Mouse (Mus musculus): ENCODE data around the gene Gbp3. TPM values are rescaled to one million over a fixed set of nuclear protein-coding genes. Genes with fewer than 3 reads are reported as not detected.

The Gbp3 gene
- polyA plus RNA-seq, 1 experiment from 2014 or later, result 0.64 TPM

DNA sequence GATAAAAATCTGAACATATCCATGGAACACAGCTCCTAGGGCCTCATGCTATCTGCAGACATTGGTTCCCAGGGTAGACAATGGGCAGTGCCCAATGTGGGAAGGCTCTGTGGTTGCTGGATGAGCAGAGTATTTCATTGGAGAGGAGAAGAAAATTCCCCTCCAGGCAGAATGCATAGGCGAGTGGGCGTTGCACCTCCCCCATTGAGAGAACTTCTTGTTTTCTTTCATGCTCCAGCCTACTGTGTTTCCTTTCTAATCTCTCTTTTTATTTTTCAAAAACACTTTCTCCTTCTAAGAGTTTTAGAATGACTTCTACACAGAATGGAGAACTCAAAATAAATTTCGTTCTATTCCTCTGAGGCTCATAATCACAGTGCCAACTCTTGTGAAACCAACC lies 58.8 kb downstream of the Gbp3 start:
- Histone ChIP-seq H3K9ac (replicated peaks; ENCODE audit: low read depth, low read length) (no peak overlapping the region), H3K4me3 (ENCODE audit: low read depth, low read length) (no peak overlapping the region), H3K27me3 (ENCODE audit: control insufficient read depth, insufficient read depth, low read length) (no peaks in the 10 kb centered on the region), H3K9me3 (ENCODE audit: control insufficient read depth, low read length) (no peaks in the 10 kb centered on the region), H3K4me2 (ENCODE audit: low read depth, low read length) (no peak overlapping the region), H3K4me1 (ENCODE audit: control insufficient read depth, insufficient read depth, low read length) (no peaks in the 10 kb centered on the region), H3K36me3 (ENCODE audit: control insufficient read depth, insufficient read depth, low read length) (no peaks in the 10 kb centered on the region), H3K27ac (ENCODE audit: low read depth, low read length) (no peak overlapping the region)
- no peak for ATAC-seq (ENCODE audit: low read depth)
- WGBS, result 87% methylated on average over 3 of the region's 3 CpGs

DNA sequence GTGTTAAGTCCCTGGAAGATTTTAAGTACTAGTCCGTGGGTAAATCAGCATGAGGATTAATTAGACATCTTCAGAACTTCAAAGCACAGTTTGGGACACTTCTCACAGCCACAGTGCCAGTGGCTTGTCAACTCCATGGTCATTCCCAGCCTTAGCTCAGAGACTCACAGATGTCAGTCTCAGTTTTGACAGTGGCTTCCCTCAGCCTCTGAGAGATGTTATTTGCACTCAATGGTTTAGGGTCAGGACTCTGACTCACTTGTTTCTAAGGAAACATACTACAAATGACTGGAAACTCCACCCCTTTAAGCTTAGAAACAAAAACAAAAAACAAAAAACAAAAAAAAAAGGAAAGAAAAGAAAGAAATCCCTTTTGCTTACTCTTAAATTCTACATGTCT lies 59.8 kb downstream of the Gbp3 start:
- no peak overlapping the region for H3K27ac ChIP-seq (ENCODE audit: low read depth, low read length)
- H3K36me3 ChIP-seq (ENCODE audit: control insufficient read depth, insufficient read depth, low read length), result no peaks in the 10 kb centered on the region
- H3K4me1 ChIP-seq (ENCODE audit: control insufficient read depth, insufficient read depth, low read length), result no peaks in the 10 kb centered on the region
- no peak overlapping the region for H3K4me2 ChIP-seq (ENCODE audit: low read depth, low read length)
- WGBS, result 44% methylated on average over 1 of the region's 1 CpGs
- ATAC-seq (ENCODE audit: low read depth), result no peak
- no peaks in the 10 kb centered on the region for H3K27me3 ChIP-seq (ENCODE audit: control insufficient read depth, insufficient read depth, low read length)
- no peak overlapping the region for H3K9ac ChIP-seq (replicated peaks; ENCODE audit: low read depth, low read length)
- no peak overlapping the region for H3K4me3 ChIP-seq (ENCODE audit: low read depth, low read length)
- no peaks in the 10 kb centered on the region for H3K9me3 ChIP-seq (ENCODE audit: control insufficient read depth, low read length)

- no peak within 1 kb of the TSS for H3K27ac ChIP-seq (ENCODE audit: low read depth, low read length)
- H3K27me3 ChIP-seq (ENCODE audit: control insufficient read depth, insufficient read depth, low read length), result no peaks in the 10 kb centered on the region
- no peaks in the 10 kb centered on the region for H3K4me1 ChIP-seq (ENCODE audit: control insufficient read depth, insufficient read depth, low read length)
- H3K9ac ChIP-seq (replicated peaks; ENCODE audit: low read depth, low read length), result no peak within 1 kb of the TSS
- 72% methylated on average over 4 of the region's 4 CpGs for WGBS
- no peak within 1 kb of the TSS for H3K4me2 ChIP-seq (ENCODE audit: low read depth, low read length)
- H3K36me3 ChIP-seq (ENCODE audit: control insufficient read depth, insufficient read depth, low read length), result no peaks in the 10 kb centered on the region
- no peak for ATAC-seq (ENCODE audit: low read depth)
- no peak within 1 kb of the TSS for H3K4me3 ChIP-seq (ENCODE audit: low read depth, low read length)
- no peaks in the 10 kb centered on the region for H3K9me3 ChIP-seq (ENCODE audit: control insufficient read depth, low read length)
These were observed 60.5 kb downstream of the Gbp3 start, which contains the start of gene Gbp2 for GRCm38 (mm10) chr3:142620111-142620955. Gene Gbp2 (plus strand): TSS chr3:142620602.

GRCm38 (mm10) chr3:142620956-142621562 lies 61.2 kb downstream of the Gbp3 start:
- ATAC-seq (ENCODE audit: low read depth), result no peak
- H3K27ac ChIP-seq (ENCODE audit: low read depth, low read length), result no peak overlapping the region
- no peak overlapping the region for H3K9ac ChIP-seq (replicated peaks; ENCODE audit: low read depth, low read length)
- H3K9me3 ChIP-seq (ENCODE audit: control insufficient read depth, low read length), result no peaks in the 10 kb centered on the region
- WGBS, result 50% methylated on average over 3 of the region's 3 CpGs
- H3K4me3 ChIP-seq (ENCODE audit: low read depth, low read length), result no peak overlapping the region
- no peaks in the 10 kb centered on the region for H3K27me3 ChIP-seq (ENCODE audit: control insufficient read depth, insufficient read depth, low read length)
- no peaks in the 10 kb centered on the region for H3K4me1 ChIP-seq (ENCODE audit: control insufficient read depth, insufficient read depth, low read length)
- H3K4me2 ChIP-seq (ENCODE audit: low read depth, low read length), result no peak overlapping the region
- H3K36me3 ChIP-seq (ENCODE audit: control insufficient read depth, insufficient read depth, low read length), result no peaks in the 10 kb centered on the region

Other genes with a start within 250 kb of the Gbp3 start
- 16.8 and 19.8 TPM in 2 replicates for gene Pdlim5, start 164.3 kb upstream of the Gbp3 start, polyA plus RNA-seq (2014; fragmentation: Nextera tagmentation; extraction: Ambion mirVana)
- 0.08 and 0.11 TPM in 2 replicates for gene Gbp5, start 66.0 kb upstream of the Gbp3 start, polyA plus RNA-seq (2014; fragmentation: Nextera tagmentation; extraction: Ambion mirVana)
- 1.0 and 2.4 TPM in 2 replicates for gene Gbp7, start 29.7 kb upstream of the Gbp3 start, polyA plus RNA-seq (2014; fragmentation: Nextera tagmentation; extraction: Ambion mirVana)
- not detected in 2 replicates for gene Gbp2b, start 34.8 kb downstream of the Gbp3 start, polyA plus RNA-seq (2014; fragmentation: Nextera tagmentation; extraction: Ambion mirVana)
- gene Gbp2, start 60.6 kb downstream of the Gbp3 start, polyA plus RNA-seq (2014; fragmentation: Nextera tagmentation; extraction: Ambion mirVana), result 0.16 and 0.54 TPM in 2 replicates
- gene Kyat3, start 141.0 kb downstream of the Gbp3 start, polyA plus RNA-seq (2014; fragmentation: Nextera tagmentation; extraction: Ambion mirVana), result 6.3 and 7.7 TPM in 2 replicates
- 80.9 and 81.6 TPM in 2 replicates for gene Gtf2b, start 205.0 kb downstream of the Gbp3 start, polyA plus RNA-seq (2014; fragmentation: Nextera tagmentation; extraction: Ambion mirVana)